Mouse (Mus musculus): ENCODE results near the gene Ip6k2.

DNA sequence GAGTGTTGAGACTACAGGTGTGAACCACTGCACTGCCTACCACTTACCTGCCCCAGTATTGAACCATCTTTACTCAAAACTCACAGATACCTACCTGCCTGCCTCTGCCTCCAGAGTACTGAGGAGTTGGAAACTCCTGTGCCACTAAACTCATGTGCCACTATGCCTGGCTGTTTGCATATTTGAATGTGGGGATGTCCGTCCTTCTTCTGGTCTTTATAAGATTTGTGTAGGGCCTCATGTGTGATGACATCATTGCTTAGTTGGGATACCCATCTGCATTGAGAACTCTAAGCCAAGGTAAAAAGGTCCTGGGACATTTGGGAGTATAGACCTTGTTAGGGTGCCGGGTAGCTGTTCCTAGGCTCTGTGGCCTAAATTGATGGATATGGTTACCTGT, 3.5 kb downstream of the Ip6k2 start:
- no peak for TF ChIP-seq CTCF (IDR thresholded peaks at IDR 0.05; ENCODE audit: low read depth)
- TF ChIP-seq EP300 (IDR thresholded peaks at IDR 0.05; ENCODE audit: low read depth), result no peak

Measured in liver, embryonic 14.5 days (tissue).